8 mouse cellular contexts compared by ENCODE assay signal in the genomic region with DNA sequence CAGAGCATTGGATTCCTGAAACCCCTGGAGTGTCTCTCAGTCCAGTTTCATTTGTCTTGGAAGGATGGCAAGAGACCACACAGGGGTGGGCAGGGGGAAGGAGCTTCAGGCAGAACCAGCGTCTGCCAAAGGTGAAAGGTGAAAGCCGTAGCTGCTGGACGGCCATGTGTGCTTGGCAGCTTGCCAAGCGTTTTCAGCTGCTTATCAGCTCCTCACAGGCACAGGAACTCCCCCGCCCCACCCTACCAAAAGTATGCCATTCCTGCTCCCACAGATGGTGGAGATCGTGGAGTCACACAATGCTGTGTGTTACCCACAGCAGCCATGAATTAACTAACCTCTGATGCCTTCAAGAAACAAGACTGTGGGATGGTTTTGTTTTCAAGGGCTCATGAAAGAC.
A peak's percentile ranks its signal among the peaks of the same experiment; 100 is the strongest.
DNase-seq lines count a peak whose midpoint lies in the region; ATAC-seq and TF ChIP-seq lines count a peak whose summit lies in the region.

No protein-coding gene starts in this region.

- TF ChIP-seq EP300 in liver, postnatal 0 days (IDR thresholded peaks at IDR 0.05; ENCODE audit: low read depth), result peak; percentile 94

- H3K4me1 ChIP-seq in heart, embryonic 13.5 days, result peaks cover 30% of the 10 kb centered on the region
- H3K4me1 ChIP-seq in liver, postnatal 0 days (ENCODE audit: insufficient read depth), result peaks cover 37% of the 10 kb centered on the region

- H3K9me3 ChIP-seq in heart, embryonic 13.5 days, result no peaks in the 10 kb centered on the region
- no peaks in the 10 kb centered on the region for H3K9me3 ChIP-seq in liver, postnatal 0 days (ENCODE audit: low read length)

- peak overlapping the region; percentile 33; the same call in 1 of the 2 replicates for H3K27ac ChIP-seq in heart, embryonic 13.5 days (replicated peaks)
- H3K27ac ChIP-seq in liver, postnatal 0 days (ENCODE audit: low read depth), result peak overlapping the region; percentile 76
- H3K27ac ChIP-seq in layer of hippocampus, adult 2 months, result no peak overlapping the region

- WGBS in heart, embryonic 13.5 days, result 2% methylated on average over 6 of the region's 6 CpGs
- 10% methylated on average over 6 of the region's 6 CpGs for WGBS in liver, postnatal 0 days (ENCODE audit: insufficient replicate concordance)

- no peaks in the 10 kb centered on the region; the same call in 1 of the 2 replicates for H3K27me3 ChIP-seq in heart, embryonic 13.5 days (replicated peaks)
- H3K27me3 ChIP-seq in liver, postnatal 0 days (ENCODE audit: insufficient read depth, low read length), result no peaks in the 10 kb centered on the region

- H3K4me2 ChIP-seq in heart, embryonic 13.5 days, result peak overlapping the region; percentile 12
- peak overlapping the region; percentile 29 for H3K4me2 ChIP-seq in liver, postnatal 0 days (ENCODE audit: low read depth, low read length)

- no peaks in the 10 kb centered on the region for H3K36me3 ChIP-seq in heart, embryonic 13.5 days
- H3K36me3 ChIP-seq in liver, postnatal 0 days (replicated peaks; ENCODE audit: insufficient read depth, low read length), result no peaks in the 10 kb centered on the region

- H3K9ac ChIP-seq in heart, embryonic 13.5 days, result no peak overlapping the region
- no peak overlapping the region; the same call in 1 of the 2 replicates for H3K9ac ChIP-seq in liver, postnatal 0 days (replicated peaks)

- ATAC-seq in heart, embryonic 13.5 days (ENCODE audit: extremely low read depth, insufficient number of reproducible peaks, low FRiP score, low TSS enrichment), result peak; percentile 71
- peak; percentile 94 for ATAC-seq in liver, postnatal 0 days

- TF ChIP-seq CTCF in liver, postnatal 0 days (IDR thresholded peaks at IDR 0.05; ENCODE audit: low read depth), result 0 out of 2 replicates have a peak, but pooled peaks have one; percentile 5
- no peak for TF ChIP-seq CTCF in layer of hippocampus, adult 2 months (conservative IDR thresholded peaks at IDR 0.05)

- H3K4me3 ChIP-seq in heart, embryonic 13.5 days, result no peak overlapping the region
- no peak overlapping the region; the same call in 1 of the 2 replicates for H3K4me3 ChIP-seq in liver, postnatal 0 days (ENCODE audit: low read depth, low read length)
- H3K4me3 ChIP-seq in layer of hippocampus, adult 2 months, result no peak overlapping the region

- DNase-seq in adrenal gland, postnatal 10 days, result peak; percentile 22
- DNase-seq in adrenal gland, postnatal 25 days, result no peak
- peak; percentile 81 for DNase-seq in R1 (ENCODE audit: low read depth, low spot score)
- peak; percentile 84 for DNase-seq in liver, postnatal 0 days
- DNase-seq in right cerebral cortex, postnatal 25 days, result no peak
- DNase-seq in layer of hippocampus, adult 2 months (ENCODE audit: low spot score in 2 of 2), result no peak
- DNase-seq in layer of hippocampus, adult 9-11 months, result no peak

Comparison
In these comparisons a context has a peak if more than half of its experiments do, and no peak if none do; other contexts are left out.
1. DNase-seq: peak in adrenal gland, postnatal 10 days (single experiment), R1 (single experiment) and liver, postnatal 0 days (single experiment); none in adrenal gland, postnatal 25 days (single experiment), right cerebral cortex, postnatal 25 days (single experiment), layer of hippocampus, adult 2 months (0 of 2) and layer of hippocampus, adult 9-11 months (single experiment).